8 mouse cellular contexts compared by ENCODE assay signal in the genomic region with DNA sequence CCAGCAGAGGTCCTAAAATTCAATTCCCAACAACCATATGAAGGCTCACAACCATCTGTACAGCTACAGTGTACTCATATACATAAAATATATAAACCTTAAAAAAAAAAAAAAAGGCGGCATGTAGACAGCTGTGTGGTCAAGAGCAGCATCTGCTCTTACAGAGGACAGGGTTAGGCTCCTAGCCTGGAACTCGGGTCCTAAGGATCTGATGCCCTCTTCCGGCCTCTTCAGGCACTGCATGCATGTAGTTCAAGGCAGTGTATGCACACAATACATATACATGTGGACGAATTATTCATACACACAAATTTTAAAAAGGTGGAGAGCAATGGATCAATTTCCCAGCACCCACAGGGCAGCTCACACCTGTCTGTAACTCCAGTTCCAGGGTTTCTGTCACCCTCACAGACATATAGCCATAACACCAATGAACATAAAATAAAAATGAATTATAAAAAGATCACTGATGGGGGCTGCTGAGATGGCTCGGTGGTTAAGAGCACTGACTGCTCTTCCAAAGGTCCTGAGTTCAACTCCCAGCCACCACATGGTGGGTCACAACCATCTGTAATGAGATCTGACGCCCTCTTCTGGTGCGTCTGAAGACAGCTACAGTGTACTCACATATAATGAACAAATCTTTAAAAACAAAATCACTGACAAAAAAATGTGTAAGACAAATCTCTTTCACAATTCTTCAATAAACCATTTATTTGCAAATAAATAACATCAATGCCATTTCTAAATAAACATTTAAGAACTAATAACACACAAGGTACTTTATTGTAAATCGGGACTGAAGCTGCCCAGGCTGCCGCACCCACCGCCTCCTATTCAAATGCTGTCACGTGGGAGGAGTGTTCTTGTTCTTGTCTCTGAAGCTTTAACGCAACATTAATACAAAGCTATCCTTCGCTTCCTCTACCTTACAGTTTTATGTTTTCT. TPM values are rescaled to one million over a fixed set of nuclear protein-coding genes. Genes with fewer than 3 reads are reported as not detected.
A peak's percentile ranks its signal among the peaks of the same experiment; 100 is the strongest.
DNase-seq lines count a peak whose midpoint lies in the region; ATAC-seq and TF ChIP-seq lines count a peak whose summit lies in the region.

No protein-coding gene starts in this region.

- H3K9me3 ChIP-seq in limb, embryonic 11.5 days (ENCODE audit: control insufficient read depth, low read length), result no peaks in the 10 kb centered on the region
- H3K9me3 ChIP-seq in limb, embryonic 10.5 days (replicated peaks), result no peaks in the 10 kb centered on the region
- no peaks in the 10 kb centered on the region for H3K9me3 ChIP-seq in hindbrain, embryonic 14.5 days (ENCODE audit: control insufficient read depth, low read length)

- no peak for TF ChIP-seq POLR2A in lung, adult 2 months (IDR thresholded peaks at IDR 0.05; ENCODE audit: borderline replicate concordance, extremely low read depth, low read depth, low read length)
- no peak for TF ChIP-seq POLR2A in small intestine, adult 2 months (IDR thresholded peaks at IDR 0.05; ENCODE audit: low read depth, low read length)

- H3K27ac ChIP-seq in limb, embryonic 11.5 days (replicated peaks; ENCODE audit: low read depth, low read length), result no peak overlapping the region
- no peak overlapping the region for H3K27ac ChIP-seq in limb, embryonic 10.5 days
- H3K27ac ChIP-seq in hindbrain, embryonic 14.5 days, result no peak overlapping the region
- no peak overlapping the region for H3K27ac ChIP-seq in small intestine, adult 2 months (ENCODE audit: insufficient read depth, low read depth, low read length)

- no peaks in the 10 kb centered on the region for H3K4me1 ChIP-seq in limb, embryonic 11.5 days (ENCODE audit: control insufficient read depth, insufficient read depth, low read length)
- H3K4me1 ChIP-seq in limb, embryonic 10.5 days, result no peaks in the 10 kb centered on the region
- H3K4me1 ChIP-seq in hindbrain, embryonic 14.5 days (replicated peaks; ENCODE audit: control insufficient read depth, insufficient read depth, low read length), result no peaks in the 10 kb centered on the region
- H3K4me1 ChIP-seq in lung, adult 2 months (ENCODE audit: control insufficient read depth, insufficient read depth, low read length), result no peaks in the 10 kb centered on the region
- no peaks in the 10 kb centered on the region for H3K4me1 ChIP-seq in small intestine, adult 2 months (ENCODE audit: control insufficient read depth, insufficient read depth, insufficient read length, low read length)

- peak; percentile 61 for TF ChIP-seq CTCF in lung, adult 2 months (IDR thresholded peaks at IDR 0.05; ENCODE audit: insufficient read depth, low read length)
- peak; percentile 40; the same call in 1 of the 2 replicates for TF ChIP-seq CTCF in small intestine, adult 2 months (IDR thresholded peaks at IDR 0.05; ENCODE audit: extremely low read depth, insufficient read length, insufficient replicate concordance, low read depth, low read length)

- H3K27me3 ChIP-seq in limb, embryonic 11.5 days (ENCODE audit: control insufficient read depth, insufficient read depth, low read length), result no peaks in the 10 kb centered on the region
- no peaks in the 10 kb centered on the region for H3K27me3 ChIP-seq in limb, embryonic 10.5 days (ENCODE audit: low read depth, poor library complexity, severe bottlenecking)
- H3K27me3 ChIP-seq in hindbrain, embryonic 14.5 days (ENCODE audit: control insufficient read depth, insufficient read depth, low read length), result no peaks in the 10 kb centered on the region
- no peaks in the 10 kb centered on the region for H3K27me3 ChIP-seq in small intestine, adult 2 months (ENCODE audit: control insufficient read depth, insufficient read depth, low read length)

- DNase-seq in limb, embryonic 11.5 days (ENCODE audit: low spot score), result peak; percentile 54
- no peak for DNase-seq in limb, embryonic 10.5 days (ENCODE audit: low spot score)
- no peak for DNase-seq in hindbrain, embryonic 14.5 days (ENCODE audit: low spot score)
- DNase-seq in lung, adult 2 months, result no peak
- no peak for DNase-seq in spleen, adult 12 weeks (ENCODE audit: low spot score)
- DNase-seq in cerebellum, adult 8-10 months, result no peak

- H3K36me3 ChIP-seq in limb, embryonic 11.5 days (ENCODE audit: control insufficient read depth, insufficient read depth, low read length), result peaks cover 19% of the 10 kb centered on the region
- H3K36me3 ChIP-seq in limb, embryonic 10.5 days, result peaks cover 75% of the 10 kb centered on the region
- H3K36me3 ChIP-seq in hindbrain, embryonic 14.5 days (replicated peaks; ENCODE audit: control insufficient read depth, insufficient read depth), result peaks cover 58% of the 10 kb centered on the region
- H3K36me3 ChIP-seq in small intestine, adult 2 months (ENCODE audit: control insufficient read depth, insufficient read depth, low read length), result peaks cover 37% of the 10 kb centered on the region

- H3K4me3 ChIP-seq in limb, embryonic 11.5 days (ENCODE audit: low read depth, low read length), result no peak overlapping the region
- no peak overlapping the region for H3K4me3 ChIP-seq in limb, embryonic 10.5 days
- H3K4me3 ChIP-seq in hindbrain, embryonic 14.5 days (replicated peaks; ENCODE audit: low read length), result no peak overlapping the region
- no peak overlapping the region for H3K4me3 ChIP-seq in lung, adult 2 months (replicated peaks; ENCODE audit: extremely low read depth, low read depth, low read length)
- no peak overlapping the region for H3K4me3 ChIP-seq in small intestine, adult 2 months (ENCODE audit: low read depth, low read length)

- no peak overlapping the region for H3K9ac ChIP-seq in limb, embryonic 11.5 days (ENCODE audit: low read length)
- H3K9ac ChIP-seq in hindbrain, embryonic 14.5 days, result no peak overlapping the region

- WGBS in limb, embryonic 11.5 days, result 90% methylated on average over 13 of the region's 13 CpGs
- 89% methylated on average over 13 of the region's 13 CpGs for WGBS in limb, embryonic 10.5 days
- WGBS in hindbrain, embryonic 14.5 days, result 89% methylated on average over 13 of the region's 13 CpGs
- 79% methylated on average over 13 of the region's 13 CpGs for WGBS in lung, adult 2 months
- WGBS in small intestine, adult 2 months, result 78% methylated on average over 13 of the region's 13 CpGs

- no peak; the same call in 1 of the 2 replicates for ATAC-seq in limb, embryonic 11.5 days (ENCODE audit: insufficient number of reproducible peaks, low FRiP score, low TSS enrichment, low read depth)
- peak; percentile 56 for ATAC-seq in activated CD4-positive, CD25-positive, alpha-beta regulatory T cell, adult 4 months
- ATAC-seq in hindbrain, embryonic 14.5 days (ENCODE audit: low FRiP score), result peak; percentile 21; the same call in 1 of the 2 replicates

- H3K4me2 ChIP-seq in limb, embryonic 11.5 days (ENCODE audit: low read depth, severe bottlenecking), result no peak overlapping the region
- H3K4me2 ChIP-seq in hindbrain, embryonic 14.5 days (replicated peaks), result no peak overlapping the region

RNA-seq across cellular contexts. Expression of a gene that starts 22.1 kb away (rescaled TPM):
- polyA plus RNA-seq in limb, embryonic 11.5 days (2014; fragmentation: Nextera tagmentation; extraction: Ambion mirVana), result 63.1 and 66.3 TPM in 2 replicates
- polyA plus RNA-seq in limb, embryonic 10.5 days (2016; fragmentation: Nextera tagmentation; extraction: Ambion mirVana), result 56.3 and 62.4 TPM in 2 replicates
- 10 to 100 TPM; 44.4 to 62.8 TPM for polyA plus RNA-seq in activated CD4-positive, CD25-positive, alpha-beta regulatory T cell, adult 4 months (2017; shearing (Covaris generic))
- polyA plus RNA-seq in hindbrain, embryonic 14.5 days (2014; fragmentation: Nextera tagmentation; extraction: Ambion mirVana), result 47.2 and 48.4 TPM in 2 replicates
- 39.0 and 39.7 TPM in 2 replicates for polyA plus RNA-seq in lung, adult 2 months (2012; rRNA removed)
- polyA plus RNA-seq in small intestine, adult 2 months (2012; rRNA removed), result 16.2 and 39.2 TPM in 2 replicates

RNA-seq across cellular contexts. Expression of a gene that starts 57.7 kb away (rescaled TPM):
- 19.8 and 20.3 TPM in 2 replicates for polyA plus RNA-seq in limb, embryonic 11.5 days (2014; fragmentation: Nextera tagmentation; extraction: Ambion mirVana)
- 16.4 and 22.1 TPM in 2 replicates for polyA plus RNA-seq in limb, embryonic 10.5 days (2016; fragmentation: Nextera tagmentation; extraction: Ambion mirVana)
- polyA plus RNA-seq in activated CD4-positive, CD25-positive, alpha-beta regulatory T cell, adult 4 months (2017; shearing (Covaris generic)), result 1 to 10 TPM; 1.7 TPM
- polyA plus RNA-seq in hindbrain, embryonic 14.5 days (2014; fragmentation: Nextera tagmentation; extraction: Ambion mirVana), result 24.8 and 28.9 TPM in 2 replicates
- polyA plus RNA-seq in lung, adult 2 months (2012; rRNA removed), result 15.8 and 19.1 TPM in 2 replicates
- 6.2 and 7.4 TPM in 2 replicates for polyA plus RNA-seq in small intestine, adult 2 months (2012; rRNA removed)

RNA-seq across cellular contexts. Expression of a gene that starts 59.2 kb away (rescaled TPM):
- 38.3 and 45.1 TPM in 2 replicates for polyA plus RNA-seq in limb, embryonic 11.5 days (2014; fragmentation: Nextera tagmentation; extraction: Ambion mirVana)
- polyA plus RNA-seq in limb, embryonic 10.5 days (2016; fragmentation: Nextera tagmentation; extraction: Ambion mirVana), result 22.5 and 31.5 TPM in 2 replicates
- polyA plus RNA-seq in activated CD4-positive, CD25-positive, alpha-beta regulatory T cell, adult 4 months (2017; shearing (Covaris generic)), result 10 to 100 TPM; 19.3 to 23.3 TPM
- 2.8 and 3.0 TPM in 2 replicates for polyA plus RNA-seq in hindbrain, embryonic 14.5 days (2014; fragmentation: Nextera tagmentation; extraction: Ambion mirVana)
- polyA plus RNA-seq in lung, adult 2 months (2012; rRNA removed), result 104 and 117 TPM in 2 replicates
- 3.1 and 13.8 TPM in 2 replicates for polyA plus RNA-seq in small intestine, adult 2 months (2012; rRNA removed)
